Mouse (Mus musculus) adrenal gland, postnatal 4 days (tissue): ENCODE results near the gene Chpf. TPM values are rescaled to one million over a fixed set of nuclear protein-coding genes. Genes with fewer than 3 reads are reported as not detected.

ENCODE experiments used
- DNase-seq, 2 experiments: peaks; one replicate each; pipeline ENCODE4 v3.0.0; 2021 to 2022; ENCODE audit warnings: low spot score in 2 of 2, mixed read lengths in 2 of 2
- long read RNA-seq, 2 experiments: library from polyadenylated mRNA; stranded (forward); transcript quantifications; one replicate each; pipeline ENCODE4 v2.0.0; 2021
- total RNA-seq, 2 experiments: library from RNA; stranded (reverse); gene quantifications; 2 replicates each; pipeline ENCODE4 v1.2.3; 2021

Chpf gene
- total RNA-seq, result 10 to 100 TPM; 60.3 to 62.6 TPM
- long read RNA-seq, experiment 1, transcript Chpf-201 (4 exons, 2,892 nt), result major isoform, 110 of 138 reads
- long read RNA-seq, experiment 1, transcript Chpf-202 (5 exons, 3,065 nt), result minor isoform, 11 of 138 reads
- long read RNA-seq, experiment 1, transcript Chpf-205 (3 exons, 3,333 nt), result minor isoform, 6 of 138 reads
- long read RNA-seq, experiment 1, partial matches to known transcripts, result 0 of 138 reads
- long read RNA-seq, experiment 1, other reads (novel, unspliced or antisense), result 10 of 138 reads
- long read RNA-seq, experiment 2, transcript Chpf-201 (4 exons, 2,892 nt), result major isoform, 153 of 201 reads
- long read RNA-seq, experiment 2, transcript Chpf-202 (5 exons, 3,065 nt), result minor isoform, 15 of 201 reads
- long read RNA-seq, experiment 2, transcript Chpf-205 (3 exons, 3,333 nt), result minor isoform, 9 of 201 reads
- long read RNA-seq, experiment 2, partial matches to known transcripts, result 3 of 201 reads
- long read RNA-seq, experiment 2, other reads (novel, unspliced or antisense), result 20 of 201 reads

- peak; percentile 93 to 96 for DNase-seq
These were observed at the start of gene Chpf, which contains the start of gene Tmem198 for GRCm38 (mm10) chr1:75478916-75479634. Gene Chpf (minus strand): TSS chr1:75479307. Gene Tmem198 (plus strand): TSS chr1:75479532.

GRCm38 (mm10) chr1:75524679-75525078 lies 45.6 kb upstream of the Chpf start:
- DNase-seq, result no peak

- peak; percentile 84 to 87 for DNase-seq
These were observed 42.4 kb upstream of the Chpf start, which contains the start of gene Stk11ip for GRCm38 (mm10) chr1:75521321-75522031. Gene Stk11ip (plus strand): TSS chr1:75521529.

- DNase-seq, result no peak
These were observed 40.5 kb upstream of the Chpf start for GRCm38 (mm10) chr1:75519576-75519975.

GRCm38 (mm10) chr1:75518427-75518826 lies 39.3 kb upstream of the Chpf start:
- no peak for DNase-seq

GRCm38 (mm10) chr1:75517984-75518383 lies 38.9 kb upstream of the Chpf start:
- no peak for DNase-seq

- DNase-seq, result no peak
These were observed 37.7 kb upstream of the Chpf start for GRCm38 (mm10) chr1:75516703-75517380.

GRCm38 (mm10) chr1:75512550-75512949 lies 33.4 kb upstream of the Chpf start:
- no peak for DNase-seq

- no peak for DNase-seq
These were observed 32.5 kb upstream of the Chpf start for GRCm38 (mm10) chr1:75511437-75512210.

- no peak for DNase-seq
These were observed 31.0 kb upstream of the Chpf start for GRCm38 (mm10) chr1:75510154-75510553.

GRCm38 (mm10) chr1:75509586-75509985 lies 30.5 kb upstream of the Chpf start:
- DNase-seq, result no peak

GRCm38 (mm10) chr1:75507006-75507405 lies 27.9 kb upstream of the Chpf start, which contains the start of gene Inha:
Gene Inha (plus strand): TSS chr1:75507077.
- DNase-seq, result no peak

- peak; percentile 49 to 64 for DNase-seq
These were observed 27.1 kb upstream of the Chpf start, which contains the start of gene Obsl1 for GRCm38 (mm10) chr1:75505956-75506831. Gene Obsl1 (minus strand): TSS chr1:75506452.

GRCm38 (mm10) chr1:75505159-75505955 lies 26.2 kb upstream of the Chpf start:
- peak; percentile 50 to 63 for DNase-seq

- DNase-seq, result no peak
These were observed 25.3 kb upstream of the Chpf start for GRCm38 (mm10) chr1:75504256-75505045.

- no peak for DNase-seq
These were observed 24.5 kb upstream of the Chpf start for GRCm38 (mm10) chr1:75503651-75503980.

GRCm38 (mm10) chr1:75502945-75503650 lies 24.0 kb upstream of the Chpf start:
- DNase-seq, result no peak
